Mouse (Mus musculus): ENCODE measurements at regions not wholly inside any gene's neighbourhood (a gene's known extent, or its start where the extent isn't known, plus 50 kb on each side); places are given as distances from the start of the nearest gene placed in this dataset.

DNA sequence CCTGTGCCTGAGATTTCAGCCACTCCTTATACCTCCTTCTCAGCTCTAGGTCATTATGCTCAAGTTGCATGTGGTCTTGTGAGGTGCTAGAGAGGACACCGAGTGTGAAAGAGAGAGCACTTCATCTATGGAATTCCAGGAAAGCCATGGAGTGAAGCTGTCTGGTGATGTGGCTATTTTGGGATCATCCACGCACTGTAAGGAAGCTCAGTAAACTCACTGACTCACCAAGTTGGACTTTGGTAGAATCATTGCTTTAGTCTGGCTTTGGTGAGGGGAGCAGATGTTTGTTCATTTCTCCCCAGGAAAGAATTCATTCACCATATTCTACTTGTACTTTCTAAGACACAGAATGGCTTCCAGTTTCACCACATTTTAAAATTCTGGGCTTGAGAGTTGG, 2167.1 kb downstream of the 4930444P10Rik start:
- no peaks in the 10 kb centered on the region for H3K4me1 ChIP-seq (ENCODE audit: control insufficient read depth in 2 of 2, insufficient read depth in 2 of 2, low read length in 2 of 2, poor library complexity in 1 of 2)
- in situ Hi-C loops (cut with MboI; ENCODE audit: low sequenced_read_pairs in 2 of 2, unreplicated experiment in 2 of 2), result no loop called here
- no peaks in the 10 kb centered on the region for H3K9me3 ChIP-seq (ENCODE audit: control insufficient read depth, insufficient read depth, low read depth, low read length)
- DNase-seq (ENCODE audit: low read depth, low spot score), result no peak
- no peak overlapping the region for H3K27ac ChIP-seq (ENCODE audit: insufficient read depth, low read depth, low read length, poor library complexity, severe bottlenecking)
- H3K4me3 ChIP-seq (ENCODE audit: insufficient read depth in 1 of 2, low read depth in 1 of 2, low read length in 2 of 2, poor library complexity in 1 of 2, severe bottlenecking in 1 of 2), result no peak overlapping the region
- no peak for TF ChIP-seq HCFC1 (IDR thresholded peaks at IDR 0.05; ENCODE audit: borderline replicate concordance, insufficient read depth, low read length)
- TF ChIP-seq CHD2 (IDR thresholded peaks at IDR 0.05; ENCODE audit: low read depth, low read length), result no peak
- no peak for TF ChIP-seq ZNF384 (IDR thresholded peaks at IDR 0.05; ENCODE audit: low read depth, low read length)
- no peak for TF ChIP-seq ZC3H11A (IDR thresholded peaks at IDR 0.05; ENCODE audit: borderline replicate concordance, low read depth, low read length)
- no peak for TF ChIP-seq MAFK (IDR thresholded peaks at IDR 0.05; ENCODE audit: insufficient read depth, low read depth, low read length)
- no peak overlapping the region for H3K9ac ChIP-seq (ENCODE audit: insufficient read depth, low read depth, low read length, poor library complexity, severe bottlenecking)
- no peaks in the 10 kb centered on the region for H3K36me3 ChIP-seq (ENCODE audit: control insufficient read depth, insufficient read depth, low read length, poor library complexity, severe bottlenecking)

DNA sequence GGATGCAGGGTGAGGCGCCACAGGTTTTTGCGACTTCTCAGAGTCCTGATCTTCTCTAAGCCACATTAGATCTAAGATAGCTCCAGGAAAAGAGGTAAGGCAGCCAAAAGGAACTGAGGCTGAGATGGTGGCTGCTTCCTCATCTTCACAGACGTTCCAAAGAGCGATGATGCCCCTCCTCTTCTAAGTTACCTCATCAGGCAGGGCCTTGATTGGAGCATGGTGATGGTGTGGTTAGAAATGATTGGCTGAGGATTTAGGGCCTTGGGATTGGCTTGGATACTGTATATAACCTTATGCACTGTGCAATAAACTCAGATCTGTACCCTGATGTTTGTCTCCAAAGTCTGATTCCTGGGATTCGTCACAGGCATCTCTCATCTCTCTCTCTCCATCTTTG, 2177.9 kb downstream of the 4930444P10Rik start:
- Histone ChIP-seq H3K36me3 (ENCODE audit: control insufficient read depth, insufficient read depth, low read length, poor library complexity, severe bottlenecking) (no peaks in the 10 kb centered on the region), H3K4me1 (ENCODE audit: control insufficient read depth in 2 of 2, insufficient read depth in 2 of 2, low read length in 2 of 2, poor library complexity in 1 of 2) (no peaks in the 10 kb centered on the region), H3K27ac (ENCODE audit: insufficient read depth, low read depth, low read length, poor library complexity, severe bottlenecking) (no peak overlapping the region), H3K9me3 (ENCODE audit: control insufficient read depth, insufficient read depth, low read depth, low read length) (no peaks in the 10 kb centered on the region), H3K4me3 (ENCODE audit: insufficient read depth in 1 of 2, low read depth in 1 of 2, low read length in 2 of 2, poor library complexity in 1 of 2, severe bottlenecking in 1 of 2) (no peak overlapping the region), H3K9ac (ENCODE audit: insufficient read depth, low read depth, low read length, poor library complexity, severe bottlenecking) (no peak overlapping the region)
- no peak for DNase-seq (ENCODE audit: low read depth, low spot score)
- no peak for TF ChIP-seq CHD2 (IDR thresholded peaks at IDR 0.05; ENCODE audit: low read depth, low read length)
- no peak for TF ChIP-seq MAFK (IDR thresholded peaks at IDR 0.05; ENCODE audit: insufficient read depth, low read depth, low read length)
- no peak for TF ChIP-seq ZNF384 (IDR thresholded peaks at IDR 0.05; ENCODE audit: low read depth, low read length)
- TF ChIP-seq HCFC1 (IDR thresholded peaks at IDR 0.05; ENCODE audit: borderline replicate concordance, insufficient read depth, low read length), result no peak
- in situ Hi-C loops (cut with MboI; ENCODE audit: low sequenced_read_pairs in 2 of 2, unreplicated experiment in 2 of 2), result no loop called here

DNA sequence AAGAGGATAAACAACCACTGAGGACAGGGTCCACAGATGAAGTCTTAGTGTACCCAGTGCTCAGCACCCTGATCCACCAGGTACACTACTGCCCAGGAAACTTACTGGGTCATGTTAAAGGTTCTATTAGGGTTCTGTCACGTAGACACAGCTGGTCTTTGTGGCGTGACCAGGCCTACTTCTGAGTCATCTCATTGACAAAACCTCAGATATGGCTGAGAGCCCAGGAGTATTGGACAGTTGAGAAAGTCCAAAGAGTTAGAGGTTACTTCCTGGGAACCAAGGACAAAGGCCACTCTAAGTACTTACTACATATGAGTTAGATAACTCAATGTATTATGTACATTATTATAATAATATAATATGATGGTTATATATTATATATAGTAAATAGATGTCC, 2214.0 kb downstream of the 4930444P10Rik start:
- no peak overlapping the region for H3K9ac ChIP-seq (ENCODE audit: insufficient read depth, low read depth, low read length, poor library complexity, severe bottlenecking)
- TF ChIP-seq MAFK (IDR thresholded peaks at IDR 0.05; ENCODE audit: insufficient read depth, low read depth, low read length) (no peak), ZNF384 (IDR thresholded peaks at IDR 0.05; ENCODE audit: low read depth, low read length) (no peak), HCFC1 (IDR thresholded peaks at IDR 0.05; ENCODE audit: borderline replicate concordance, insufficient read depth, low read length) (no peak), CHD2 (IDR thresholded peaks at IDR 0.05; ENCODE audit: low read depth, low read length) (no peak), ZC3H11A (IDR thresholded peaks at IDR 0.05; ENCODE audit: borderline replicate concordance, low read depth, low read length) (no peak)
- DNase-seq (ENCODE audit: low read depth, low spot score), result no peak
- no peak overlapping the region for H3K4me3 ChIP-seq (ENCODE audit: insufficient read depth in 1 of 2, low read depth in 1 of 2, low read length in 2 of 2, poor library complexity in 1 of 2, severe bottlenecking in 1 of 2)
- peaks cover 4% of the 10 kb centered on the region; the same call in 1 of the 2 replicates for H3K9me3 ChIP-seq (ENCODE audit: control insufficient read depth, insufficient read depth, low read depth, low read length)
- in situ Hi-C loops (cut with MboI; ENCODE audit: low sequenced_read_pairs in 2 of 2, unreplicated experiment in 2 of 2), result no loop called here
- H3K4me1 ChIP-seq (ENCODE audit: control insufficient read depth in 2 of 2, insufficient read depth in 2 of 2, low read length in 2 of 2, poor library complexity in 1 of 2), result no peaks in the 10 kb centered on the region
- no peaks in the 10 kb centered on the region for H3K36me3 ChIP-seq (ENCODE audit: control insufficient read depth, insufficient read depth, low read length, poor library complexity, severe bottlenecking)
- H3K27ac ChIP-seq (ENCODE audit: insufficient read depth, low read depth, low read length, poor library complexity, severe bottlenecking), result no peak overlapping the region

GRCm38 (mm10) chr1:13873925-13874324, 2219.2 kb downstream of the 4930444P10Rik start:
- H3K9ac ChIP-seq (ENCODE audit: insufficient read depth, low read depth, low read length, poor library complexity, severe bottlenecking), result no peak overlapping the region

GRCm38 (mm10) chr1:13872536-13872935, 2220.6 kb downstream of the 4930444P10Rik start:
- no peak overlapping the region for H3K9ac ChIP-seq (ENCODE audit: insufficient read depth, low read depth, low read length, poor library complexity, severe bottlenecking)
- no peak for DNase-seq (ENCODE audit: low read depth, low spot score)
- H3K27ac ChIP-seq (ENCODE audit: insufficient read depth, low read depth, low read length, poor library complexity, severe bottlenecking), result no peak overlapping the region
- TF ChIP-seq HCFC1 (IDR thresholded peaks at IDR 0.05; ENCODE audit: borderline replicate concordance, insufficient read depth, low read length), result no peak
- TF ChIP-seq MAFK (IDR thresholded peaks at IDR 0.05; ENCODE audit: insufficient read depth, low read depth, low read length), result no peak
- TF ChIP-seq ZNF384 (IDR thresholded peaks at IDR 0.05; ENCODE audit: low read depth, low read length), result no peak
- TF ChIP-seq CHD2 (IDR thresholded peaks at IDR 0.05; ENCODE audit: low read depth, low read length), result no peak
- no peak for TF ChIP-seq ZC3H11A (IDR thresholded peaks at IDR 0.05; ENCODE audit: borderline replicate concordance, low read depth, low read length)
- no peaks in the 10 kb centered on the region for H3K36me3 ChIP-seq (ENCODE audit: control insufficient read depth, insufficient read depth, low read length, poor library complexity, severe bottlenecking)
- H3K9me3 ChIP-seq (ENCODE audit: control insufficient read depth, insufficient read depth, low read depth, low read length), result no peaks in the 10 kb centered on the region
- H3K4me1 ChIP-seq (ENCODE audit: control insufficient read depth in 2 of 2, insufficient read depth in 2 of 2, low read length in 2 of 2, poor library complexity in 1 of 2), result no peaks in the 10 kb centered on the region
- in situ Hi-C loops (cut with MboI; ENCODE audit: low sequenced_read_pairs in 2 of 2, unreplicated experiment in 2 of 2), result no loop called here
- H3K4me3 ChIP-seq (ENCODE audit: insufficient read depth in 1 of 2, low read depth in 1 of 2, low read length in 2 of 2, poor library complexity in 1 of 2, severe bottlenecking in 1 of 2), result no peak overlapping the region

More at GRCm38 (mm10) chr1:13873925-13874324, 2219.2 kb downstream of the 4930444P10Rik start:
- Histone ChIP-seq H3K36me3 (ENCODE audit: control insufficient read depth, insufficient read depth, low read length, poor library complexity, severe bottlenecking) (no peaks in the 10 kb centered on the region), H3K9me3 (ENCODE audit: control insufficient read depth, insufficient read depth, low read depth, low read length) (no peaks in the 10 kb centered on the region), H3K27ac (ENCODE audit: insufficient read depth, low read depth, low read length, poor library complexity, severe bottlenecking) (no peak overlapping the region), H3K4me1 (ENCODE audit: control insufficient read depth in 2 of 2, insufficient read depth in 2 of 2, low read length in 2 of 2, poor library complexity in 1 of 2) (no peaks in the 10 kb centered on the region), H3K4me3 (ENCODE audit: insufficient read depth in 1 of 2, low read depth in 1 of 2, low read length in 2 of 2, poor library complexity in 1 of 2, severe bottlenecking in 1 of 2) (no peak overlapping the region)
- no peak for DNase-seq (ENCODE audit: low read depth, low spot score)
- in situ Hi-C loops (cut with MboI; ENCODE audit: low sequenced_read_pairs in 2 of 2, unreplicated experiment in 2 of 2), result no loop called here
- no peak for TF ChIP-seq MAFK (IDR thresholded peaks at IDR 0.05; ENCODE audit: insufficient read depth, low read depth, low read length)
- TF ChIP-seq CHD2 (IDR thresholded peaks at IDR 0.05; ENCODE audit: low read depth, low read length), result no peak
- TF ChIP-seq ZNF384 (IDR thresholded peaks at IDR 0.05; ENCODE audit: low read depth, low read length), result no peak
- no peak for TF ChIP-seq HCFC1 (IDR thresholded peaks at IDR 0.05; ENCODE audit: borderline replicate concordance, insufficient read depth, low read length)

All from ES-E14 (cell line).